Comparison of ENCODE assay signal across 9 mouse cellular contexts in the genomic region with DNA sequence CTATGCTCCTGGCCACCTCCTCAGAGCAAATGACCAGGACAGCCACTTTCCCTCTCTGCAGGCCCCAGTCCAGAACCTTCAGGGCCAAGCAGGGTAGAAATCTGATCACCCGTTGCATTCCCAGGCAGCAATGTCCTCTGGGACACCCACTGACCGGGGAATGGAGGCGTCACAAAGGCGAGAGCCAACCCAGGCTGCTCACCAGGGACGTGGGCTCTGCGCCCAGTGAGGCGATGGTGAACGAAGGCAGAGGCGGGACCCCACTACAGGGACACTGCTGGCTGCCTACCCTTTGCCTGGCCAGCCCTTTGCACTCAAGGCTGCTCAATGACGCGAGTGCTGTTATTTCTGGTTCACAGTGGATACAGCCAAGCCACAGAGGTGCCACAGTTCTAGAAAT. TPM values are rescaled to one million over a fixed set of nuclear protein-coding genes. Genes with fewer than 3 reads are reported as not detected.
DNase-seq lines count a peak whose midpoint lies in the region; ATAC-seq and TF ChIP-seq lines count a peak whose summit lies in the region.
"Had no signal": no experiment of that assay in that cellular context is flagged by ENCODE, and none has a peak within 500 bp of the region (broad histone marks: within the 10 kb centered on the region; RNA-seq: fewer than 3 reads in every experiment).

No protein-coding gene starts in this region.

- H3K4me3 ChIP-seq in hindbrain, embryonic 11.5 days (ENCODE audit: low read depth, low read length) = no peak overlapping the region
- H3K4me3 ChIP-seq in hindbrain, embryonic 16.5 days (ENCODE audit: low read length) = no peak overlapping the region
- H3K4me3 ChIP-seq in heart, postnatal 0 days (ENCODE audit: low read depth, low read length) = no peak overlapping the region
- no peak overlapping the region for H3K4me3 ChIP-seq in forebrain, embryonic 14.5 days (ENCODE audit: low read depth, low read length)

- no peak for ATAC-seq in hindbrain, embryonic 11.5 days (ENCODE audit: low FRiP score)
- no peak for ATAC-seq in hindbrain, embryonic 16.5 days
- peak; percentile 74 for ATAC-seq in heart, postnatal 0 days (ENCODE audit: insufficient read depth, low read depth)
- ATAC-seq in megakaryocyte, adult 5-6 weeks (ENCODE audit: poor library complexity, severe bottlenecking) = no peak
- ATAC-seq in forebrain, embryonic 14.5 days = no peak

- no peak overlapping the region for H3K27ac ChIP-seq in hindbrain, embryonic 11.5 days (ENCODE audit: low read depth, low read length)
- H3K27ac ChIP-seq in hindbrain, embryonic 16.5 days (ENCODE audit: low read depth, low read length) = no peak overlapping the region
- H3K27ac ChIP-seq in heart, postnatal 0 days (ENCODE audit: low read depth) = peak overlapping the region; percentile 90
- no peak overlapping the region for H3K27ac ChIP-seq in forebrain, embryonic 14.5 days (ENCODE audit: low read depth, low read length)

- no peaks in the 10 kb centered on the region for H3K36me3 ChIP-seq in hindbrain, embryonic 11.5 days (ENCODE audit: control insufficient read depth, insufficient read depth, low read length)
- H3K36me3 ChIP-seq in hindbrain, embryonic 16.5 days (ENCODE audit: control insufficient read depth, insufficient read depth, low read length) = no peaks in the 10 kb centered on the region
- H3K36me3 ChIP-seq in heart, postnatal 0 days (replicated peaks; ENCODE audit: control insufficient read depth, insufficient read depth, low read length) = no peaks in the 10 kb centered on the region; the same call in 1 of the 2 replicates
- no peaks in the 10 kb centered on the region for H3K36me3 ChIP-seq in forebrain, embryonic 14.5 days (ENCODE audit: control insufficient read depth, insufficient read depth, low read length)

- no peak for DNase-seq in hindbrain, embryonic 11.5 days (ENCODE audit: low spot score)
- DNase-seq in adrenal gland, postnatal 14 days = peak; percentile 94
- peak; percentile 85 for DNase-seq in heart, postnatal 0 days (ENCODE audit: low spot score)
- peak; percentile 47 to 69 for DNase-seq in kidney, postnatal 4 days
- no peak for DNase-seq in forebrain, embryonic 14.5 days (ENCODE audit: low spot score)
- no peak for DNase-seq in urinary bladder, adult 18-20 months (ENCODE audit: low spot score in 2 of 2)

- H3K27me3 ChIP-seq in hindbrain, embryonic 11.5 days (ENCODE audit: control insufficient read depth, insufficient read depth, low read length) = no peaks in the 10 kb centered on the region
- no peaks in the 10 kb centered on the region for H3K27me3 ChIP-seq in hindbrain, embryonic 16.5 days (replicated peaks; ENCODE audit: control insufficient read depth, insufficient read depth, low read length)
- H3K27me3 ChIP-seq in heart, postnatal 0 days (ENCODE audit: control insufficient read depth, insufficient read depth, low read length) = no peaks in the 10 kb centered on the region
- H3K27me3 ChIP-seq in forebrain, embryonic 14.5 days (replicated peaks; ENCODE audit: control insufficient read depth, insufficient read depth, low read length) = no peaks in the 10 kb centered on the region

- no peaks in the 10 kb centered on the region for H3K9me3 ChIP-seq in hindbrain, embryonic 11.5 days (ENCODE audit: control insufficient read depth, low read length)
- no peaks in the 10 kb centered on the region for H3K9me3 ChIP-seq in hindbrain, embryonic 16.5 days (ENCODE audit: control insufficient read depth, low read length)
- H3K9me3 ChIP-seq in heart, postnatal 0 days (replicated peaks; ENCODE audit: control insufficient read depth, low read length) = no peaks in the 10 kb centered on the region
- no peaks in the 10 kb centered on the region for H3K9me3 ChIP-seq in forebrain, embryonic 14.5 days (replicated peaks; ENCODE audit: control insufficient read depth, low read length)

- no peak for TF ChIP-seq CTCF in heart, postnatal 0 days (IDR thresholded peaks at IDR 0.05; ENCODE audit: low read depth)

- H3K9ac ChIP-seq in hindbrain, embryonic 11.5 days (ENCODE audit: low read depth, low read length) = 0 out of 2 replicates have a peak overlapping the region, but pooled peaks have one; percentile 4
- no peak overlapping the region for H3K9ac ChIP-seq in hindbrain, embryonic 16.5 days (ENCODE audit: low read depth, low read length)
- no peak overlapping the region for H3K9ac ChIP-seq in heart, postnatal 0 days (replicated peaks; ENCODE audit: low read depth, low read length)
- H3K9ac ChIP-seq in forebrain, embryonic 14.5 days (ENCODE audit: low read length) = no peak overlapping the region

- peaks cover 11% of the 10 kb centered on the region for H3K4me1 ChIP-seq in hindbrain, embryonic 11.5 days (replicated peaks; ENCODE audit: control insufficient read depth, insufficient read depth, low read length)
- peaks cover 23% of the 10 kb centered on the region for H3K4me1 ChIP-seq in hindbrain, embryonic 16.5 days (ENCODE audit: control insufficient read depth, insufficient read depth, low read depth, low read length)
- H3K4me1 ChIP-seq in heart, postnatal 0 days (ENCODE audit: control insufficient read depth, insufficient read depth) = peaks cover 80% of the 10 kb centered on the region
- peaks cover 7% of the 10 kb centered on the region; the same call in 1 of the 2 replicates for H3K4me1 ChIP-seq in forebrain, embryonic 14.5 days (ENCODE audit: control insufficient read depth, insufficient read depth, low read length)

- no peak overlapping the region for H3K4me2 ChIP-seq in hindbrain, embryonic 11.5 days (replicated peaks; ENCODE audit: low read depth, low read length)
- H3K4me2 ChIP-seq in hindbrain, embryonic 16.5 days (ENCODE audit: low read length) = no peak overlapping the region
- H3K4me2 ChIP-seq in heart, postnatal 0 days (ENCODE audit: low read depth, low read length) = no peak overlapping the region
- H3K4me2 ChIP-seq in forebrain, embryonic 14.5 days (ENCODE audit: low read length) = no peak overlapping the region
- H3K4me2 ChIP-seq: liver, embryonic 11.5 days had no signal

- WGBS in hindbrain, embryonic 11.5 days = 69% methylated on average over 11 of the region's 11 CpGs
- WGBS in hindbrain, embryonic 16.5 days = 64% methylated on average over 11 of the region's 11 CpGs
- WGBS in heart, postnatal 0 days = 27% methylated on average over 11 of the region's 11 CpGs
- WGBS in forebrain, embryonic 14.5 days = 74% methylated on average over 11 of the region's 11 CpGs

- TF ChIP-seq EP300 in heart, postnatal 0 days (IDR thresholded peaks at IDR 0.05; ENCODE audit: low read depth) = no peak

RNA-seq across cellular contexts. Expression of a gene that starts 13.3 kb away (rescaled TPM):
- 1.5 and 2.2 TPM in 2 replicates for polyA plus RNA-seq in hindbrain, embryonic 11.5 days (2014; fragmentation: Nextera tagmentation; extraction: Ambion mirVana)
- polyA plus RNA-seq in hindbrain, embryonic 16.5 days (2015; fragmentation: Nextera tagmentation; extraction: Ambion mirVana) = 1.9 and 2.3 TPM in 2 replicates
- 40.8 and 45.4 TPM in 2 replicates for total RNA-seq in adrenal gland, postnatal 14 days (2021)
- total RNA-seq in heart, postnatal 0 days (2014; rRNA removed; ENCODE audit: low replicate concordance) = 10.7 and 12.7 TPM in 2 replicates
- 2.7 and 2.9 TPM in 2 replicates for polyA plus RNA-seq in heart, postnatal 0 days (2015; fragmentation: Nextera tagmentation; extraction: Ambion mirVana)
- total RNA-seq in megakaryocyte, adult 5-6 weeks (2015) = 0.85 and 2.1 TPM in 2 replicates
- total RNA-seq in megakaryocyte, adult 5-6 weeks (2017) = 2.1 TPM in 2 replicates
- 0.76 and 0.96 TPM in 2 replicates for polyA plus RNA-seq in forebrain, embryonic 14.5 days (2014; fragmentation: Nextera tagmentation; extraction: Ambion mirVana)

Comparison
In these comparisons a context has a peak if more than half of its experiments do, and no peak if none do; other contexts are left out.
1. DNase-seq: peak in adrenal gland, postnatal 14 days (single experiment), heart, postnatal 0 days (single experiment) and kidney, postnatal 4 days (2 of 2); none in hindbrain, embryonic 11.5 days (single experiment), forebrain, embryonic 14.5 days (single experiment) and urinary bladder, adult 18-20 months (0 of 2).